Mouse (Mus musculus) 3134 (cell line): ENCODE measurements around the gene Pdhx.

Source experiments
- DNase-seq: peaks from one replicate; pipeline ENCODE4 v3.0.0-alpha.2; 2011; ENCODE audit warnings: low spot score; ENCODE audit not compliant: insufficient read length; ENCODE audit errors: extremely low read depth

Pdhx gene

DNA sequence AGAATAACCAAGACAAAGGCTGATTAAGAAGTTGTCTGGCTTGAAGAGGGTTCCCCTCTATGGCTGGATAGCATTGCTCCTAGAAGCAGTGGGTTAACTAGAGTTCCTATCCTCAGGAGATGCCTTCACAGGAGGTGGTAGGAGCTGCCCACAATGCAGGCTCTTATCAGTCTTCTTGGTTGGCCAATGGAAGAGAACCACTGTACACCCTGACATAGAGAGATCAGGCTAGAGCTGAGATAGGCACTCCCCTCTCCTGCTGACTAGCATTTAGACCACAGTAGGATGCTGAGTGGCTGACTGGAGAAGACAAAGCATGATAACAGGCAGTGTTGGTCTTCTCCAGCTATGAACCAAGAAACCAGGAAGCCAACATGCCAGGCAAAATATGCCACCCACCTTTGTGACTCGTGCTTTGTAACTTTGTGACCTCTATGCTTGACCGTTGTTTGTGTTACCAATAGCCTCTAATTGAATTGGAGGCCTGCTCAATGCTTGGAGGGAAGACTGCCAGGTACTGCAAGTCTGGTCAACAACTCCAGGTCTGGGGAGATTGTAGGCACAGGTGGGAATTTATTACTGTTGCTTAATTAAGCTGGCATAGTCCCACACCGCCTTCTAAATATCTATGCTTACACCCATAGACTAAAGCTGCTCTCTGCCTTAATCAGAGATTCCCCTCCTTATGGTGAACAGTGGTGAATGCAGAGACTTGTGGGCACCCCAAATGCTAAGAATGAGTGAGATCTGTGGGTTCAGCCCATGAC is 79.3 kb downstream of the Pdhx start:
- no peak for DNase-seq

DNA sequence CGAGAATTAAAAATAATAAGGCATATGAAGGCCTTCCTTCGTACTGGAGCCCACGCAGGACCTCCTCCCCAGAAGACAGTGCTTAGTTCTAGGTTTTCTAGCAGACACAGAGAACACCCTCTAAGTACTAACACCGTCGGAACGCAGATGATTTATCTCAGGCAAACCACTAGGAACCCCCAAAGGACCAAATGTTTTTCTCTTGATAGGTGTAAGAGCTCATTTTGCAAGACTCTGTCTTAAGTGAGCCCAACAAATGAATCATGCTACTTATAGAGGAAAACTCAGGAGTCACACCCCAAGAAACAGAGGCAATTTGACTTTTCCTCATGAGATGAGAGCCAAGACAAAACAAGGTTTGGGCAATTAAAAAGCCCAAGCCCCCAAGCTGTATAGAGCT is 80.9 kb downstream of the Pdhx start:
- DNase-seq: no peak

- DNase-seq: no peak
These were observed 83.0 kb downstream of the Pdhx start for GRCm38 (mm10) chr2:102990301-102990702.

DNA sequence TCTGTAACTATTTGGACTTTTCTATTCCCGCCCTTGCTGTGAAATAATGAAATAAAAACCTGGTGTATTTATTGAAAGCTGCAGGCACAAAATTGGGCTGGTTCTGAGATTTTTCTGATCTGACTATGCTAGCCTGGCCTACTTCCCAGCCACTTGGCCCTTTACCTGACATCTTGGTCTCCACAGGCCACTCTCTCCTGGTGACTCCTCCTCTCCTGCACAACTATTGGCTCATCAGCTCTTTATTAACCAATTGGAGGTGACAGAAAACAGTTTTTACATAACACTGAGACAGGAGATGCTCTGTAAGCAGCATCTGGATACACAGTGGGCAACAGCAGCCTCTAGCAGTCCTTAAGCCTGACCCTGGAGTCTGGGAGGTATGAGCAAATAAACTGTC is 83.9 kb downstream of the Pdhx start:
- DNase-seq: no peak

DNA sequence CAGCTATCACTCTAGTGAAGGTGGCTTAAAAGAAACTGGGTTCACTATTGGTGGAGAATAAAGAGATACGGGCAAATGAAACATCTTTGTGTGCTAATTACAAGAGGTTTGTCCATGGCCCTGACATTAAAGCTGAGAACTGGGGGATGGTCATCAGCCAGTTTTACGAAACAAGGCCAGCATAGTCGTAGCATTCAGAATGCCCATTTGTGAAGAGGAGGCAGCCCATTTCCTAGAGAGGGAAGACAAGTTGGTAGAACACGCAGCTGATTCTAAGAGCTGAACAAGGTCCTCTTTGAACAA is 85.7 kb downstream of the Pdhx start:
- DNase-seq: no peak

DNA sequence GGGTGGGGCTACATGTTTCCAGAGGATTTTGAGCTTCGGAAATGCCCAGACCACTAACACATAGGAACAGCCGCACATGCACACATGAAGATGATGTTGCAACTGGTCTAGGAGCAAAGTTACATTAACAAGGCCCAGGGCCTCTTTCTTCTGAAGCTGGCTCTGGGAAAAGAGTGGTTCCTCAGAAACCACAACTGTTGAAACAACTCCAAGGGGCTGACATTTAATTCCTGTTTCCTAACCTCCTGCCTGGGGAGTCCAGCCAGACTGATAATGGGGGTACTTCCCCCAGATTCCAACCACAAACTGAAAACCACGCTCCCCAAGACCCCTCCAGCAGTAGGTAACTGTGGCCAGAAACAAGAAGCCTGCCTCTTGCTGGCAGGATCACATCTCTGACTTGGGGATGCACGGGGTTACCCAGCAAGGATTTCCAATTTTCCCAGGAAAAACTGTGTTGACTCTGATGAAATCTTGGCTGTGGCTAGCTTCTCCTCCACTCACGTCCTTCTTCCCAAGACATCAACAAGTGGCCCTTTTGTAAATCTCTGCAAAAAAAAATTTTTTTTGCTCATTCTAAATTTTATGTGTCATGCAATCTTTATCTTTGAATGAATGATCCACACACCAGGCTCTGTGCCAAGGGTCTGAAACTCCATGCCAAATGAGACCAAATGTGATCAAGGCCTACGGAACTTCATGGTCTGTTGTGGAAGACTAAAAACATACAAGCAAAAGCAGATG is 86.2 kb downstream of the Pdhx start:
- DNase-seq: peak; percentile 54

GRCm38 (mm10) chr2:102986424-102986823 is 86.9 kb downstream of the Pdhx start:
- no peak for DNase-seq

DNA sequence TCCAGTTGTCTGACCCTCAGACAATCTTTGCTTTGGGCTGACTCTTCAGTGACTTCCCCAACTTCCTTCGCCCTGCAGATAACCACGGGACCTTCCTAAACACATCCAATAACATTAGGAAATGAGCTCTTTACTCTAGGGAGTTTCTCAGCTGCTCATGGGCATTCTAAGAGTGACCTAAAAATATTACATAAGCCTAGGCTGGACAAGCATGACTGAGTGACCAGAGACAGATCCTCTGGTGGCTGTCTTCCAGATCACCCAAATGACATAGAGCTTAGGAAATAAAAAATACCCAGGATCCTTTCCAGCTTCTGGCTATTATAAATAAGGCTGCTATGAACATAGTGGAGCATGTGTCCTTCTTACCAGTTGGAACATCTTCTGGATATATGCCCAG is 90.5 kb downstream of the Pdhx start:
- no peak for DNase-seq

- peak; percentile 29 for DNase-seq
These were observed 91.6 kb downstream of the Pdhx start for GRCm38 (mm10) chr2:102981446-102982314.

DNA sequence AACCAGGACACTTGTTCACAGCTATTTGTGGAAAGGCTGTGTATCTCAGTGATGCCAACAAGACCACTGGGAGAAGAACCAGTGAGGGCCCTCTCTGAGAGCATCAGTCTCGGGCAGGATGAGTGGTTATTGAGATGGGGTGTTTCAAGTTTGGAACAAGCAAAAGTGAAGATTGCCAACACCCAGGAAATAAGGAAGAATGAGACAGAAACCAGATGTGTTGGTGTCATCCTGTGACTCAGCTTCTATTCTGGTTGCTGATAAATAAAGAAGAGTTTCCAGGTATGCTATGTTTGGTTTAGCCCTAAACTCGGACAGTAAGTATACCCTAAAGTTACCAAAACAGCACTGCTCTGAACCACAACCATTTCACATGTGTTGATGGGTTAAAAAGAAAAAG is 92.4 kb downstream of the Pdhx start:
- no peak for DNase-seq

DNA sequence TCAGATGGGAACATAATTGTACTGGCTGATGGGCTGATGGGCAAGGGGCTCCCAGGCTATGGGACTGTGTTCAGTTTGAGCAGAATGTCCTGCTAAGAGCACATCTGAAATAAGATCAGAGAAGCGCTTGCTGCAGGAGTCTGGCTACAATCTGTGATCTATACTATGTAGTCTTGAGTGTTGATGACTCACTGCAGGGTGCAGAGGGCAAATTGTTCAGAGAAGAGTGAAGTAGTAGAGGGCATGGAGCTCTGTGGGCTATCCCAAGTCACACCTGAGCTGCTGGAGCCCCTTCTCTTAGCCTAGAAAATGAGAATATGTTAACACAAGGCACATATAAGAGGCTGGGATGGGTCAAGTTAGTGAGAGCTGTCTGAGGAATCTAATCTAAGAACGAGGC is 93.8 kb downstream of the Pdhx start:
- DNase-seq: no peak

GRCm38 (mm10) chr2:102979112-102979511 is 94.2 kb downstream of the Pdhx start:
- no peak for DNase-seq

GRCm38 (mm10) chr2:102975358-102975945 is 97.9 kb downstream of the Pdhx start:
- no peak for DNase-seq

- no peak for DNase-seq
These were observed 100.2 kb downstream of the Pdhx start for GRCm38 (mm10) chr2:102973115-102973514.

- no peak for DNase-seq
These were observed 100.7 kb downstream of the Pdhx start for GRCm38 (mm10) chr2:102972575-102972974.

- DNase-seq: no peak
These were observed 101.4 kb downstream of the Pdhx start for GRCm38 (mm10) chr2:102971951-102972350.
